Mouse (Mus musculus): Measurements from ENCODE around the gene Pacrg.

DNA sequence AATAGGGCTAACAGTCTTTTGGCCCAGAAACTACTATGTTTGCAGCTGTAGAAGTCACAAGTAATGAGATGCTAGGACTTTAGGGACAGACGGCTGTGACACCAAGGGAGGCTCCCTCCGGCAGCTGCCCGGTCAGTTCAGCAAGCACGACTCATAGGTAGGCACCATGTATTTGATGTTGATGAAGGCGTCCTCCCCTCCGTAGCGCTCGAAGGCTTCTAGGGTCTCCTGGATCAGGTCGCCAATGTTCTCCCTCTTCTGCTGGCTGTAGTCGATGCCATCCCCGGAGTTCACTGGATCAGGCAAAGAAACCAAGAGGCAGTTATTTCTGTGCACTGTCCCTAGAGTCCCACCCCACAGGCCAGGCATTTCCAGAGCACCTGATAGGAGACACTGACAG is 436.9 kb downstream of the Pacrg start:
- TF ChIP-seq CTCF (IDR thresholded peaks at IDR 0.05; ENCODE audit: low read depth) (no peak), EP300 (optimal IDR thresholded peaks at IDR 0.05) (no peak)

All from stomach, postnatal 0 days (tissue).